Mouse (Mus musculus) G1E (cell line): ENCODE measurements around the gene Nkx2-5. TPM values are rescaled to one million over a fixed set of nuclear protein-coding genes. Genes with fewer than 3 reads are reported as not detected.

Experiments
- ATAC-seq: 2 replicates; pipeline ENCODE4 v1.8.0; 2016; ENCODE audit warnings: mild to moderate bottlenecking; ENCODE audit not compliant: insufficient number of reproducible peaks, poor library complexity, low FRiP score, severe bottlenecking; ENCODE audit errors: extremely low read depth
- DNase-seq: peaks from one replicate; pipeline ENCODE4 v3.0.0; 2012; ENCODE audit warnings: low spot score
- H3K27me3 ChIP-seq: 2 replicates; pipeline ENCODE4 v1.6.1; 2012; ENCODE audit warnings: mild to moderate bottlenecking, low read length, inconsistent platforms; ENCODE audit not compliant: insufficient read depth
- H3K36me3 ChIP-seq: replicated peaks from 2 replicates; pipeline ENCODE3; 2012; ENCODE audit warnings: mild to moderate bottlenecking, inconsistent platforms
- H3K4me1 ChIP-seq: 2 replicates; pipeline ENCODE4 v1.6.1; 2012; ENCODE audit warnings: low read depth, low read length, inconsistent platforms, mixed read lengths; ENCODE audit not compliant: insufficient read depth
- H3K4me3 ChIP-seq: 2 replicates; pipeline ENCODE4 v1.5.1; 2012; ENCODE audit warnings: low read depth, mild to moderate bottlenecking, inconsistent platforms, low read length, moderate library complexity, mixed read lengths
- H3K9me3 ChIP-seq: replicated peaks from 2 replicates; pipeline ENCODE4 v1.6.1; 2012; ENCODE audit warnings: inconsistent platforms
- CTCF ChIP-seq: IDR thresholded peaks from 2 replicates; pipeline ENCODE4 v1.5.1; 2012; ENCODE audit warnings: low read depth, low read length, inconsistent platforms, mixed read lengths
- GATA1 ChIP-seq: IDR thresholded peaks from 2 replicates; pipeline ENCODE4 v1.6.1; 2012; ENCODE audit warnings: borderline replicate concordance, low read length, inconsistent platforms, mixed read lengths
- GATA2 ChIP-seq: IDR thresholded peaks from 2 replicates; pipeline ENCODE4 v1.6.1; 2012; ENCODE audit warnings: low read depth, low read length, inconsistent platforms, borderline replicate concordance
- POLR2AphosphoS5 ChIP-seq: IDR thresholded peaks from 2 replicates; pipeline ENCODE4 v1.6.1; 2012; ENCODE audit warnings: low read depth, low read length, inconsistent platforms; ENCODE audit not compliant: insufficient replicate concordance
- TAL1 ChIP-seq: conservative IDR thresholded peaks from 2 replicates; pipeline ENCODE4 v1.6.1; 2012; ENCODE audit warnings: low read depth, low read length, inconsistent platforms, mixed read lengths
- polyA plus RNA-seq: library from polyadenylated mRNA; stranded (reverse); fragments of >175 nt; gene quantifications from 2 replicates; pipeline ENCODE4 v1.2.3, GENCODE M21; 2012
- total RNA-seq, 2 experiments: library from RNA; stranded (forward) in 1 of 2; stranded (reverse) in 1 of 2; fragments of 200-1000 nt in 1 of 2; fragments of >200 nt in 1 of 2; fragmentation: Nextera tagmentation in 1 of 2; gene quantifications; 2 replicates each; pipeline ENCODE4 v1.2.3; 2014 to 2017

Gene Nkx2-5
- total and polyA plus RNA-seq, 3 experiments = not detected

GRCm38 (mm10) chr17:26861383-26861782 is 16.6 kb upstream of the Nkx2-5 start:
- no peaks in the 10 kb centered on the region for H3K4me1 ChIP-seq
- DNase-seq = no peak
- H3K4me3 ChIP-seq = no peak overlapping the region
- peaks cover 36% of the 10 kb centered on the region for H3K27me3 ChIP-seq
- peaks cover 2% of the 10 kb centered on the region; the same call in 1 of the 2 replicates for H3K9me3 ChIP-seq
- H3K36me3 ChIP-seq = no peaks in the 10 kb centered on the region
- ATAC-seq = no peak
- TF ChIP-seq TAL1 (no peak), CTCF (no peak), GATA1 (no peak), POLR2AphosphoS5 (no peak), GATA2 (no peak)

- H3K27me3 ChIP-seq = peaks cover 40% of the 10 kb centered on the region
Observed at GRCm38 (mm10) chr17:26860906-26861305, 16.1 kb upstream of the Nkx2-5 start.

GRCm38 (mm10) chr17:26852262-26852661 is 7.5 kb upstream of the Nkx2-5 start:
- H3K9me3 ChIP-seq = no peaks in the 10 kb centered on the region
- no peaks in the 10 kb centered on the region for H3K4me1 ChIP-seq
- DNase-seq (no peak), ATAC-seq (no peak)
- no peak overlapping the region for H3K4me3 ChIP-seq
- TF ChIP-seq GATA1 = no peak
- no peak for TF ChIP-seq TAL1
- TF ChIP-seq CTCF = no peak
- TF ChIP-seq POLR2AphosphoS5 = no peak
- no peak for TF ChIP-seq GATA2
- no peaks in the 10 kb centered on the region for H3K36me3 ChIP-seq
- H3K27me3 ChIP-seq = peaks cover 72% of the 10 kb centered on the region

More at GRCm38 (mm10) chr17:26860906-26861305, 16.1 kb upstream of the Nkx2-5 start:
- Histone ChIP-seq H3K9me3 (peaks cover 2% of the 10 kb centered on the region; the same call in 1 of the 2 replicates), H3K4me1 (no peaks in the 10 kb centered on the region), H3K4me3 (no peak overlapping the region), H3K36me3 (no peaks in the 10 kb centered on the region)
- ATAC-seq (no peak), DNase-seq (no peak)
- no peak for TF ChIP-seq TAL1
- no peak for TF ChIP-seq POLR2AphosphoS5
- TF ChIP-seq GATA2 = no peak
- no peak for TF ChIP-seq GATA1
- TF ChIP-seq CTCF = no peak

GRCm38 (mm10) chr17:26851136-26851460 is 6.3 kb upstream of the Nkx2-5 start:
- Histone ChIP-seq H3K27me3 (peaks cover 62% of the 10 kb centered on the region), H3K9me3 (no peaks in the 10 kb centered on the region), H3K4me3 (no peak overlapping the region), H3K4me1 (no peaks in the 10 kb centered on the region), H3K36me3 (no peaks in the 10 kb centered on the region)
- TF ChIP-seq TAL1 = no peak
- TF ChIP-seq CTCF = no peak
- no peak for TF ChIP-seq POLR2AphosphoS5
- TF ChIP-seq GATA1 = no peak
- no peak for TF ChIP-seq GATA2
- no peak for DNase-seq
- ATAC-seq = no peak

- Histone ChIP-seq H3K9me3 (no peaks in the 10 kb centered on the region), H3K36me3 (no peaks in the 10 kb centered on the region), H3K4me3 (no peak overlapping the region), H3K4me1 (no peaks in the 10 kb centered on the region), H3K27me3 (peaks cover 60% of the 10 kb centered on the region)
- TF ChIP-seq POLR2AphosphoS5 = no peak
- TF ChIP-seq GATA2 = no peak
- TF ChIP-seq GATA1 = no peak
- no peak for TF ChIP-seq TAL1
- no peak for TF ChIP-seq CTCF
- ATAC-seq = no peak
- DNase-seq = no peak
Observed at GRCm38 (mm10) chr17:26850358-26851135, 5.7 kb upstream of the Nkx2-5 start.

GRCm38 (mm10) chr17:26849746-26850357 is 5.0 kb upstream of the Nkx2-5 start:
- H3K27me3 ChIP-seq = peaks cover 56% of the 10 kb centered on the region
- DNase-seq (no peak), ATAC-seq (no peak)
- H3K4me3 ChIP-seq = no peak overlapping the region
- TF ChIP-seq POLR2AphosphoS5 (no peak), TAL1 (no peak), GATA1 (no peak), CTCF (no peak), GATA2 (no peak)
- H3K36me3 ChIP-seq = no peaks in the 10 kb centered on the region
- no peaks in the 10 kb centered on the region for H3K9me3 ChIP-seq
- H3K4me1 ChIP-seq = no peaks in the 10 kb centered on the region
